Mouse (Mus musculus) induced T-regulatory cell, adult 2 months (primary cell): Measurements from ENCODE around the gene Wdr70.
A peak's percentile ranks its signal among the peaks of the same experiment; 100 is the strongest.
"Not testable (repeated sequence)": the region's sequence is repeated elsewhere in the genome, so short reads cannot be mapped to it uniquely, and the experiment has no call there.

Experiments
- DNase-seq: peaks from one replicate; pipeline ENCODE4 v3.0.0-alpha.2; 2012; ENCODE audit warnings: low read depth

The Wdr70 gene

DNA sequence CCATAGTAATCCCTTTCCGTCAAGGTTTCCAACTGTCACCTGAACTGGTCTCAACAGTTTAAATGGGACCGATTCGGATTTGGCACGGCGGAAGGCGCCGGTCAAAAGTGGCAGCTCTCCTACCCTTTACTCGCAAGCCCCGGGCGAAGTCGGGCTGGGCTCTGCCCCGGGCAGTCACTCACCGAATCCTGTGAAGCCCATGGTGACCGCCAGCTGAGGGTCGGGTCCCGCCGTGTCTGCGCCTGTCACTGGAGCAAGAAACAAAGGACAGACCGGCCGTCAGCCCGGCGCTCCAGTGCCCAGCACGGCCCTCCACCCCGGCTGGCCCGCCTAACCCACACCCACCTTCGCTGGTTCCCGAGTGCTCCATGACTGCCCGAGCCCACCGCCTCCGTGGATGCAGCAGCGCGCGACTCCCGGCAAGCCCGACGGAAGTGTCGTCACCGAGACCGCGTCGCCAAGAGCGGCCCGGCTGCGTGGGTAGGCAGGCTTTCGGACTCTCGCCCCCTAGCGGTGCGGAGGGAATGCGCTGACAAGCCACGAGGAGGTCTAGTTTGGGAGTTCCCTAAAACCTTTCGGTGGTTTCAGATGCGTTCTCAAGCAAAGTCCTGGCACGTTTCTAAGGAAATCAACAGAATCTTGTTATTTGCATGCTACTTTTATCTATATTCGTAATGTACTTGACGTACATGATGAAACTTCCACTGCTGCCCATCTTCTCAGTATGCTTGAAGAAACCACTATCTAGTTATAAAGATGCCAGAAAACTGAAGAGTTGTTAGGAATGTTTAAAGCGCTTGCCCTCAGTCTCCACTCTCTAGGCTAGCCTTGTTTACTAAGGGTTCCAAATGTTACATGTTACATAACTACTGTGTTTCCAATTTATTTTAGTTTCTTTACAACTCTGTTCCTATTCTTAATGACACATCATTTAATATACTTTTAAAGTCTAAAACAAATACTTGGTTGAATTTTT, at the start of gene Wdr70:
TSS of gene Wdr70 (minus strand) at position 436 of the 976 bp plus-strand sequence.
- DNase-seq, result peak; percentile 98

DNA sequence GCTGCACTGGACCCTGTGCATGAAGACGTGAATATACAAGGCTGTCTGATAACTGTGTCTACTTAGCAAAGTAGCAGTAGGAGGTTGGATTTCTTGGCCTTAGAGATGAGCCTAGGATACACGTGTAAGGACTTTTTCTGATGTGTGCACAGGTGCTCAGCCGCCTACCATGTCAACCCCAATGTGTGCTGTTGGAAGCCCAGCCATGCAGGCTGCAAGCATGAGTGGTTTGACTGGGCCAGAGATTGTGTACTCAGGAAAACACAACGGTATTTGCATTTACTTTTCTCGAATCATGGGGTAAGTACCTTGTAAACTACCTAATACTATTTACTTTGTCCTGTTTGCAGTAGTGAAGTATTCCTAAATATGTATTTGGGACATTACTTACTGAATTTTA, 36.6 kb upstream of the Wdr70 start:
- no peak for DNase-seq

DNA sequence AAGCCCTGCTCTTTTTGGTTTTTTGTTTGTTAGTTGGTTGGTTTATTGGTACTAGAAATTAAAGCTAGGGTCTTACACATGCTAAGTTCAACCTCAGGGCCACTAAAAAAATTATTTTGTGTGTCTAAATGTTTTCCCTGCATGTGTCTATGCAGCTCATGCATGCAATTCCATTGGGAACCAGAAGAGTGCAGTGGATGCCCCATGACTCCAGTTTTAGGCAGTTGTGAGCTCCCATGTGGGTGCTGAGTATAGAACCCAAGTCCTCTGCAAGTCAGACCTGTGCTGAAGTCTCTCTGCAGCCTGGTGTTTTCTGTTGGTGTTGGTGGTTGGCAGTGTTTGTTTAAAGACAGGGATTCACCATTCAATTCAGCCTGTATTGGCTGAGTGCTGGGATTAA, 32.8 kb upstream of the Wdr70 start:
- DNase-seq, result no peak

DNA sequence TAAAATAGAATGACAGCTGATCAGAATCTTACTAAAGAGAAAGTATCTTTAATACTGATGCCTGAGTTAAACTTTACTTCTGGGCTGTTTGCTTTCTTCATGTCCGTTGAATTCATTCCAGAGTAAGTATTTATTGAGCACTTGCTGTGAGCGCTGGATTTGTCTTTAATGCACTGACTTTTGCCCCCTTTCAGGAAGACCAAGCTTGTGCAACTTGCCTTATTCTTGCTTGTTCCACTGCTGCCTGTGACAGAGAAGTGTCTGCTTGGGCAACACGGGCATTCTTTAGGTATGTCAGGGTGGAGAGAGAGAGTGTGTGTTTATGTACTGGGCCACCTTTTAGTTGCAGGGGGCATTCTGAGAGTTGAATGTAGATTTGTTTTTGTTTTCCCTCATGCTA, 32.3 kb upstream of the Wdr70 start:
- DNase-seq, result no peak

- DNase-seq, result peak; percentile 18
These were observed 30.3 kb upstream of the Wdr70 start for GRCm38 (mm10) chr15:8129281-8129680.

- DNase-seq, result no peak
These were observed 10.8 kb upstream of the Wdr70 start for GRCm38 (mm10) chr15:8109782-8110181.

GRCm38 (mm10) chr15:8108966-8109743, 10.1 kb upstream of the Wdr70 start, which contains the start of gene Nup155:
Nup155 (plus strand) TSS chr15:8109273.
- DNase-seq, result peak; percentile 97

- no peak for DNase-seq
These were observed 9.5 kb upstream of the Wdr70 start for GRCm38 (mm10) chr15:8108360-8108965.

DNA sequence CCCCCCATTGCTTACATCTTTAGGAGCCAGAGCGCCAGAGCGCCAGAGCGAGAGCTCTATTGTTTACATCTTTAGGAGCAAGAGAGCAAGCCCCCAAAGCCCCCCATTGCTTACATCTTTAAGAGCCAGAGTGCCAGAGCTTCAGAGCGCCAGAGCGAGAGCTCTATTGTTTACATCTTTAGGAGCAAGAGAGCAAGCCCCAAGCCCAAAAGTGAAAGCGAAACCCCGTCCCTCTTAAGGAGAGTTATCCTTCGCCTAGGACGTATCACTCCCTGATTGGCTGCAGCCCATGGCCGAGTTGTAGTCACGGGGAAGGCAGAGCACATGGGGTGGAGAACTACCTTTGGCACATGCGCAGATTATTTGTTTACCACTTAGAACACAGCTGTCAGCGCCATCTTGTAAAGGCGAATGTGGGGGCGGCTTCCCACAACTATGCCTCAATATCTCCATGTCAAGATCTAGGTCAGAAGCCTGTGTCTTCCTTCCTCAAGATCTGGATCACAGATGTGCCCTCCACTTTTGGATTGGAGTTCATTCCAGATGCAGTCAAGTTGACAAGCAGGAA, 3.0 kb upstream of the Wdr70 start:
- peak; percentile 39 for DNase-seq

GRCm38 (mm10) chr15:8097853-8098252, 1.2 kb downstream of the Wdr70 start:
- DNase-seq, result peak; percentile 92

DNA sequence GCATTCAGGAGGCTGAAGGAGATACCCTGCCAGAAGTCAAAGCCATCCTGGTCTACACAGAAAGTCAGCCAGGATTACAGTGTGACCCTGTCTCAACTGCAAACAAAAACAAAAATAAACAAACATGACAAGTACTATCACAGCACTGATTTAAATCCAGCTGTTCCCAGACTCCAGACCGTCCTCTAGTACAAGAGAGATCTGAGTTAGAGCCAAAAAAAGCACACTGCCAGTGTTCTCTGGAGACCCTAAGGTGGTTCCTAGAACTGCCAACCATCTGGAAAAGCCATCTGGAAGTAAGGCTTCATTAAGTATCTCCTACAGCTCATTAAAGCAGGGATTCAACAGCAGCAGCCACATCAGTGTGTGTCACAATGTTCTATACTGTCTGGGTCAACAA, 6.3 kb downstream of the Wdr70 start:
- not testable (repeated sequence) for DNase-seq

DNA sequence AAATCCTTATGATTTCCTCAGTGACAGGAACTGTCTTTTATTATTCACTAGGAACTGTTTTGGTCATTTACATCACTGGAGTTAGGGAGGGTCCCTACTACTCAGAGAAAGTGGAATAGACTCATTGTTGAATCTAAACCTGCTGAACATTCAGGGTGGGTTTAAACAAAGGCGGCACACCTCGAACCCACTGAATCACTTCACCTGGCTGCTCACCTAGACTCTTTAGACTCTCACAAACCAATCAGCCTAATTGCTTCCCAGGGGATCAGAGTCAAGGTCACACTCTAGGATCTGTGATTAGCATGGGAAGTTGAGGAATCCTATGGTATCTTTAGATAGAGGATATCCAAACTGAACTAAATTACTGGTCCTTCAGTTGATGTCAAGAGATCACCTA, 8.3 kb downstream of the Wdr70 start:
- no peak for DNase-seq

DNA sequence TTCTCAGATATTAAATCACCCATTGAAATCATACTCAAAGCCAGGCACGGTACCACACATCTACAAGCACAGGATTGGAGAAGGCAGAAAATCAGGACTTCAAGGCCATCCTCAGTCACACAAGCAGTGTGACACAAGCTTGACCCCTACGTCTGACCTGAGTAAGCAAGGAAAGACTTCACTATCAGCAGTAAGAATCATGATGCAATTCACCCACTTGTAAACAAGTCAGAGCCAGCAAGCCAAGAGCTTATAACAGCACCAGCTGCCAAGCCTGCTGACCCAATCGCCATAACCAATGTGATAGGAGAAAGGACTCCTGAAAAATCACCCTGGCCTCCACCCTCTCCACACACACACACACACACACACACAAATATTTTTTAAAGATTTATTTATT, 10.3 kb downstream of the Wdr70 start:
- DNase-seq, result no peak

DNA sequence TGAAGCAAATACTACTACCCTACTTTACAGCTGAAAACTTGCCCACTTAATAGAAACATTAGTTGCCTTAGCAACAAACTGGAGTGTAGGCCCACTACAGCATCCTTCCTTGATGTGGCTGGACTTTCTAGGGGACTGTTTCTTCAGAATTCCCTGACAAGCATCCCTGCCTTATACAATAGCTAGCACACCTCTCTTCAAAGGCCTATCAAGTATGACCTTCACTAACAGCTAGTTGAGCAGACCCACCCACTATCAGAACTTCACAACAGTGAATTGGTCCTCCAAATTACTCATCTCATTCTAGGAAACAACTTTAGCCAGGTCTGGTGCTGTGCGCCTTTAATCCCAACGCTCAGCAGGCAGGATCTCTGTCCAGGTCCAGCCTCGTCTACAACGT, 11.7 kb downstream of the Wdr70 start:
- no peak for DNase-seq

GRCm38 (mm10) chr15:8082139-8082538, 16.9 kb downstream of the Wdr70 start:
- no peak for DNase-seq

DNA sequence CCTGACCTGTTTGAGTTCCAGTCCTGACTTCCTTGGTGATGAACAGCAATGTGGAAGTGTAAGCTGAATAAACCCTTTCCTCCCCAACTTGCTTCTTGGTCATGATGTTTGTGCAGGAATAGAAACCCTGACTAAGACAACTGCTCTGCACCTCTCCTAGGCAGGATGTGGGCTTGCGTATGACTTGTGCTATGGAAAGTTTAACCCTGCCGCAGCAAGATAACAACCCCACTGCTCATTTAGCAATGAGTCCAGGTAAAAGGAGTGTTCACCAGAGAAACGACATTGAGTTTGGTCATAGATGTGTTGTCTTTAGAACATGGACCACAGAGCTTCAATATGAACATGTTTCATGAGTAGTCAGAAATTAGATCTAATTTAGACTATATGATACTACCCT, 25.9 kb downstream of the Wdr70 start:
- peak; percentile 78 for DNase-seq

DNA sequence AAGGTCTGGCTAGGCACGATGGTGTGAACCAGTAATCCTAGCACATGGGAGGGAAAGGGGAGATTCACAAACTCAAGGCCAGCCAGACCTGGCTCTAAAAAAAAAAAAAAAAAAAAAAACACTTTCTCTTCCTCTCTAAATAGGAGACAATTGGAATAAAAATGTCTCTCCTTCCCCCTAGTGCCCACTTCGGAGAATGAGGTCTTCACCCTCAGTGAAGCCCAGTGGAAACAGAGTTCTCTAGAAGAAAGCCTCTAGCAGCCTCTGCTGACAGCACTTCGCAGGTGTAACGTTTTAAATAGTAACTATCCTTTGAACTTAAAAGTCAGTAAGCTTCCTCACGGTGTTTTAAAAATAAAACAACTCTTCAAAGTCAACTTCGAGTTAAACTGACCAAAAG, 33.8 kb downstream of the Wdr70 start:
- DNase-seq, result peak; percentile 9

DNA sequence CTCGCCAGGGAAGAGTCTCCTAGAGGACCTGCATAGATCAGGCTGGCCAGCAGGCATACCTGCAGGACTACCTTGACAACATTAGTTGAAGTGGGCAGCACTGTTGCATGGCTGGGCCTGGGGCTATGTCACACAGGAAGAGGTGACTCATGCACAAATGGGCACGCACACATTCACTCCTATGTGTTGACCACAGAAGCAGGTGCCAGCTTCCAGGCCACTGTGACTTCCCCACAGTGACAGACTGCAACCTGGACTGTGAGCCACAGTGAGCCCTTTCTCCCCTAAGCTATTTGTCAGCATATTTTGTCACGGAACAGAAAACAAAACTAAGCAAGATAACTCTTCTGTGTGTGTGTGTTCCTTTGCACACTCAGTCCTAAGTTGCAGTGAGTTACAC, 47.8 kb downstream of the Wdr70 start:
- no peak for DNase-seq

GRCm38 (mm10) chr15:8039834-8040233, 59.2 kb downstream of the Wdr70 start:
- DNase-seq, result no peak

DNA sequence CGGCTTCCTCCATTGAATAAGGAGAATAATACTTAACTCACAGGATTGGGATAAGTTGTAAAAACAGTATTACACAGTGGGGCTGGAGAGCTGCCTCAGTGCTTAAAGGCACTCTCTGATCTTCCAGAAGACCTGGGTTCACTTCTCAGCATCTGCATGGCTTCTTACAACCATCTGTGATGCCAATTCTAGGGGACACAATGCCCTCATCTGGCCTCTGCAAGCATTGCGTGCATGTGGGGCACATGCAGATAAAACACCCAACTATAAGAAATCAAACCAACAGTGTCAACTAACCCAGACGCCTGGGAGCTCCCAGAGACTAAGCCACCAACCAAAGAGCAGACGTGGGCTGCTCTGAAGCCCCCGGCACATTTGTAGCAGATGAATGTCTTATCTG, 60.6 kb downstream of the Wdr70 start:
- peak; percentile 14 for DNase-seq

- DNase-seq, result no peak
These were observed 61.2 kb downstream of the Wdr70 start for GRCm38 (mm10) chr15:8037825-8038224.

- DNase-seq, result no peak
These were observed 67.8 kb downstream of the Wdr70 start for GRCm38 (mm10) chr15:8031211-8031610.
